Mouse (Mus musculus): ENCODE measurements at regions not wholly inside any gene's neighbourhood (a gene's known extent, or its start where the extent isn't known, plus 50 kb on each side); places are given as distances from the start of the nearest gene placed in this dataset.
A peak's percentile ranks its signal among the peaks of the same experiment; 100 is the strongest.
"Not testable (repeated sequence)": the region's sequence is repeated elsewhere in the genome, so short reads cannot be mapped to it uniquely, and the experiment has no call there.

GRCm38 (mm10) chr3:5806947-5807575 is 56.5 kb downstream of the Gm8797 start:
- H3K4me2 ChIP-seq (ENCODE audit: low read length): no peak overlapping the region
- no peak overlapping the region for H3K4me3 ChIP-seq (ENCODE audit: low read depth, low read length)
- H3K9me3 ChIP-seq (replicated peaks; ENCODE audit: control insufficient read depth, low read length, poor library complexity, severe bottlenecking): no peaks in the 10 kb centered on the region
- 95% methylated on average over 2 of the region's 2 CpGs for WGBS
- ATAC-seq: no peak
- no peaks in the 10 kb centered on the region for H3K4me1 ChIP-seq (ENCODE audit: control insufficient read depth, insufficient read depth, low read length)
- H3K9ac ChIP-seq (ENCODE audit: low read depth, low read length): no peak overlapping the region
- no peaks in the 10 kb centered on the region for H3K27me3 ChIP-seq (ENCODE audit: control insufficient read depth, insufficient read depth, low read depth, low read length)
- no peaks in the 10 kb centered on the region for H3K36me3 ChIP-seq (ENCODE audit: control insufficient read depth, insufficient read depth, low read length)
- H3K27ac ChIP-seq (ENCODE audit: low read length): no peak overlapping the region

DNA sequence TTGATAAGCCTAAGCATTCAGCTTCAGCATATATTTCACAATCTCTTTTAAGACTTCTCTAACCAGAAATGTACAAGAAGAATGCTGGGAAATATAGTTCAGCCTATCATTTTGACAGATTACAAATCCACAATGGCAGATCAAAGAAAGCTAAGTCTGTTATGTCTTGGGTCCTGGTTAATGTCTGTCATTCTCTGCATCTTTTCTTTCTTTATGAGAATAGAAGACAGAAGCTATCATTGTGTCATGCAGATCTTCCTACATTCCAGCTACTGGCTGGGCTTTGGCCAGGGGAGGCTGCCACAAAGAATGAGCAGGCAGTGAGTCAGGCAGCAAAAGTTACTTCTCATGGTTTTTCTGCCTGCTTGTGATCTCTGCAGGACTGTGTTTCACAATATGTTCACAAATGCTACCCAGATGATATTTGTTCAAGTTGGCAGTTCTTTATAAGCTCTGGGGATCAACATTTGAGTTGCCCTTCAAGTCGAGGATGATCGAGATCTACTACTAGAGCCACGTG is 60.5 kb downstream of the Gm8797 start:
- no peak overlapping the region for H3K9ac ChIP-seq (ENCODE audit: low read depth, low read length)
- H3K4me2 ChIP-seq (ENCODE audit: low read length): no peak overlapping the region
- no peaks in the 10 kb centered on the region for H3K36me3 ChIP-seq (ENCODE audit: control insufficient read depth, insufficient read depth, low read length)
- H3K27me3 ChIP-seq (ENCODE audit: control insufficient read depth, insufficient read depth, low read depth, low read length): no peaks in the 10 kb centered on the region
- WGBS: 69% methylated on average over 3 of the region's 3 CpGs
- H3K27ac ChIP-seq (ENCODE audit: low read length): no peak overlapping the region
- no peak for ATAC-seq
- H3K4me1 ChIP-seq (ENCODE audit: control insufficient read depth, insufficient read depth, low read length): no peaks in the 10 kb centered on the region
- H3K4me3 ChIP-seq (ENCODE audit: low read depth, low read length): no peak overlapping the region
- H3K9me3 ChIP-seq (replicated peaks; ENCODE audit: control insufficient read depth, low read length, poor library complexity, severe bottlenecking): no peaks in the 10 kb centered on the region

- H3K9ac ChIP-seq (ENCODE audit: low read depth, low read length); H3K4me3 ChIP-seq (ENCODE audit: low read depth, low read length); H3K27me3 ChIP-seq (ENCODE audit: control insufficient read depth, insufficient read depth, low read depth, low read length); H3K4me1 ChIP-seq (ENCODE audit: control insufficient read depth, insufficient read depth, low read length); H3K27ac ChIP-seq (ENCODE audit: low read length); ATAC-seq; H3K9me3 ChIP-seq (replicated peaks; ENCODE audit: control insufficient read depth, low read length, poor library complexity, severe bottlenecking); H3K4me2 ChIP-seq (ENCODE audit: low read length); H3K36me3 ChIP-seq (ENCODE audit: control insufficient read depth, insufficient read depth, low read length): not testable (repeated sequence)
- WGBS: 88% methylated on average over 7 of the region's 7 CpGs
Measured at GRCm38 (mm10) chr3:5820243-5820642, 69.6 kb downstream of the Gm8797 start.

GRCm38 (mm10) chr3:5860237-5860636 is 109.6 kb downstream of the Gm8797 start:
- not testable (repeated sequence) for H3K27ac ChIP-seq (ENCODE audit: low read length); ATAC-seq; H3K9me3 ChIP-seq (replicated peaks; ENCODE audit: control insufficient read depth, low read length, poor library complexity, severe bottlenecking); H3K27me3 ChIP-seq (ENCODE audit: control insufficient read depth, insufficient read depth, low read depth, low read length); H3K4me3 ChIP-seq (ENCODE audit: low read depth, low read length); H3K36me3 ChIP-seq (ENCODE audit: control insufficient read depth, insufficient read depth, low read length); H3K4me1 ChIP-seq (ENCODE audit: control insufficient read depth, insufficient read depth, low read length); H3K4me2 ChIP-seq (ENCODE audit: low read length); H3K9ac ChIP-seq (ENCODE audit: low read depth, low read length)
- WGBS: 34% methylated on average over 18 of the region's 20 CpGs

- Histone ChIP-seq H3K36me3 (ENCODE audit: control insufficient read depth, insufficient read depth, low read length) (no peaks in the 10 kb centered on the region), H3K27ac (ENCODE audit: low read length) (no peak overlapping the region), H3K9me3 (replicated peaks; ENCODE audit: control insufficient read depth, low read length, poor library complexity, severe bottlenecking) (no peaks in the 10 kb centered on the region), H3K4me3 (ENCODE audit: low read depth, low read length) (no peak overlapping the region), H3K9ac (ENCODE audit: low read depth, low read length) (no peak overlapping the region), H3K4me2 (ENCODE audit: low read length) (no peak overlapping the region), H3K4me1 (ENCODE audit: control insufficient read depth, insufficient read depth, low read length) (no peaks in the 10 kb centered on the region), H3K27me3 (ENCODE audit: control insufficient read depth, insufficient read depth, low read depth, low read length) (no peaks in the 10 kb centered on the region)
- 70% methylated on average over 2 of the region's 2 CpGs for whole genome bisulfite sequencing
- peak; percentile 54; the same call in 1 of the 2 replicates for ATAC-seq
Measured at GRCm38 (mm10) chr3:5870407-5870806, 119.8 kb downstream of the Gm8797 start.

GRCm38 (mm10) chr3:5879113-5879512 is 128.5 kb downstream of the Gm8797 start:
- H3K4me2 ChIP-seq (ENCODE audit: low read length): no peak overlapping the region
- no peak overlapping the region for H3K9ac ChIP-seq (ENCODE audit: low read depth, low read length)
- H3K4me3 ChIP-seq (ENCODE audit: low read depth, low read length): no peak overlapping the region
- no peak overlapping the region for H3K27ac ChIP-seq (ENCODE audit: low read length)
- H3K36me3 ChIP-seq (ENCODE audit: control insufficient read depth, insufficient read depth, low read length): no peaks in the 10 kb centered on the region
- H3K27me3 ChIP-seq (ENCODE audit: control insufficient read depth, insufficient read depth, low read depth, low read length): no peaks in the 10 kb centered on the region
- H3K4me1 ChIP-seq (ENCODE audit: control insufficient read depth, insufficient read depth, low read length): no peaks in the 10 kb centered on the region
- H3K9me3 ChIP-seq (replicated peaks; ENCODE audit: control insufficient read depth, low read length, poor library complexity, severe bottlenecking): no peaks in the 10 kb centered on the region
- no peak for ATAC-seq

GRCm38 (mm10) chr3:5917536-5917935 is 166.9 kb downstream of the Gm8797 start:
- H3K4me3 ChIP-seq (ENCODE audit: low read depth, low read length): no peak overlapping the region
- no peak overlapping the region for H3K9ac ChIP-seq (ENCODE audit: low read depth, low read length)
- no peak for ATAC-seq
- no peaks in the 10 kb centered on the region for H3K27me3 ChIP-seq (ENCODE audit: control insufficient read depth, insufficient read depth, low read depth, low read length)
- WGBS: 89% methylated on average over 1 of the region's 1 CpGs
- H3K4me1 ChIP-seq (ENCODE audit: control insufficient read depth, insufficient read depth, low read length): no peaks in the 10 kb centered on the region
- no peaks in the 10 kb centered on the region for H3K9me3 ChIP-seq (replicated peaks; ENCODE audit: control insufficient read depth, low read length, poor library complexity, severe bottlenecking)
- no peak overlapping the region for H3K27ac ChIP-seq (ENCODE audit: low read length)
- no peak overlapping the region for H3K4me2 ChIP-seq (ENCODE audit: low read length)
- no peaks in the 10 kb centered on the region for H3K36me3 ChIP-seq (ENCODE audit: control insufficient read depth, insufficient read depth, low read length)

GRCm38 (mm10) chr3:5950243-5950642 is 199.6 kb downstream of the Gm8797 start:
- H3K27me3 ChIP-seq (ENCODE audit: control insufficient read depth, insufficient read depth, low read depth, low read length); H3K27ac ChIP-seq (ENCODE audit: low read length); H3K4me3 ChIP-seq (ENCODE audit: low read depth, low read length); H3K36me3 ChIP-seq (ENCODE audit: control insufficient read depth, insufficient read depth, low read length); H3K9ac ChIP-seq (ENCODE audit: low read depth, low read length); ATAC-seq; H3K9me3 ChIP-seq (replicated peaks; ENCODE audit: control insufficient read depth, low read length, poor library complexity, severe bottlenecking); H3K4me2 ChIP-seq (ENCODE audit: low read length); H3K4me1 ChIP-seq (ENCODE audit: control insufficient read depth, insufficient read depth, low read length): not testable (repeated sequence)
- WGBS: 89% methylated on average over 11 of the region's 11 CpGs

GRCm38 (mm10) chr3:5989011-5989645 is 238.5 kb downstream of the Gm8797 start:
- not testable (repeated sequence) for H3K4me1 ChIP-seq (ENCODE audit: control insufficient read depth, insufficient read depth, low read length); H3K9ac ChIP-seq (ENCODE audit: low read depth, low read length); H3K9me3 ChIP-seq (replicated peaks; ENCODE audit: control insufficient read depth, low read length, poor library complexity, severe bottlenecking); ATAC-seq; H3K4me2 ChIP-seq (ENCODE audit: low read length); H3K27ac ChIP-seq (ENCODE audit: low read length); H3K4me3 ChIP-seq (ENCODE audit: low read depth, low read length); H3K27me3 ChIP-seq (ENCODE audit: control insufficient read depth, insufficient read depth, low read depth, low read length); H3K36me3 ChIP-seq (ENCODE audit: control insufficient read depth, insufficient read depth, low read length)
- WGBS: 76% methylated on average over 5 of the region's 5 CpGs
